Mouse (Mus musculus): ENCODE measurements around the gene Mroh2a.

GRCm38 (mm10) chr1:88200456-88200855 lies 26.3 kb upstream of the Mroh2a start, which contains the start of gene Ugt1a2:
- TF ChIP-seq POLR2A (IDR thresholded peaks at IDR 0.05; ENCODE audit: borderline replicate concordance, control insufficient read depth, low read depth, low read length) (no peak), CTCF (IDR thresholded peaks at IDR 0.05; ENCODE audit: control insufficient read depth, insufficient read depth, low read length) (no peak)
